Mouse (Mus musculus) embryo, embryonic 11.5 days (tissue): ENCODE measurements around the gene Lat.

Experiments used
- DNase-seq: peaks from one replicate; pipeline ENCODE4 v3.0.0-alpha.2; 2012; ENCODE audit warnings: low read depth, low spot score

The Lat gene

DNA sequence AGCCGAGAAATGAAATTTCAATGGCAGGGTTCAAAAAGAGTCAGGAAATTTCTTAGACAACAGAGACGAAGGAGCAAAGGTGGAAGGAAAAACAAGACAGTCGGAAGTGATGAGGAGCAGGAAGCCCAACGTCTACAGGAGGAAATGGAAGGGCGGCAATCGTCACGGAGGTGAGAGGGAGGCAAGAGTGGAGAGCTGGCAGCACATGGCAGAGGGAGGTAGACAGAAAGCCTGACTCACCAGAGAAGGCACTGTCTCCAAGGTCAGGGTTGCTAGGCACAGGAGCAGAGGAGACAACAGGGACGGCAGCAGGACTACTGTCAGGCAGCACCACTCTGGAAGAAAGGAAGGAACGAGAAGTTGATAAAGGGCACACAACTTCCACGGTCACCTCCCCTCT is 1.7 kb downstream of the Lat start:
- DNase-seq, result no peak

DNA sequence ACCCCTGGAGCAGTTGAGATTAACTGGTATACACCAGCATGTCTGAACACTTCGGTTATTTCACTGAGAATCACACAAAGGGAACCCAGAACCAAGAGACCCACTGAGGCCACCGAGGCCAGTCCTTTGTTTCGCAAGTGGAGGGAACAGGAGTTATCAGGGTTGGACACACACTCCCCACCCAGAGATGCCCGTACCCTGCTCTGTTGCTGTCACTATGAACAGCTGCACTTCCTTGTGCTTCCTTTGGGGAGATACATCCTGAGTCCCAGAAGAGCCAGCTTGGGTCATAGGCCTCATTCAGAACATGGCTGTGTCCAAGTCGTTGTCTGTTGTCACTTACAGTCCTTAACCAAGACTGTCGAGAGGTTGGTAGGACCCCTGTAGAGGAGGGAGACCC is 6.3 kb downstream of the Lat start:
- DNase-seq, result no peak

DNA sequence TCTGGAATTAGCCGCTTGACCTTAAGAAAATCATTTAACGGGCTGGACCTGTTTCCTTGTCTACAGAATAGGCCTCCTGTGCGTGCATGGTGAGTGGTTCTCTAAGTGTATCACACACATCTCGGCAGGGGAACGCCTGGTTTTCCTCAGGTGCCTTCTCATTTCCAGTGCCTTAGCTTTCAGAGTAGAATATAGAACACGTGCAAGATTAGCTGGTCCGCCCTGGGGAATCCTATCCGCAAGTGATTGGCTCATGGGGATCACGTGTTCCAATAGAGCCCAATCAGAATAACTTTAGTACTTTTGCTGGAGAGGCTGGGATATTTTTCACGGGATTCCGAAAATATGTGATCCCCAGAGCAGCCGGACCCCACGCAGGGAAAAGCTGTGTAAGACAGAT is 10.3 kb downstream of the Lat start:
- DNase-seq, result no peak

DNA sequence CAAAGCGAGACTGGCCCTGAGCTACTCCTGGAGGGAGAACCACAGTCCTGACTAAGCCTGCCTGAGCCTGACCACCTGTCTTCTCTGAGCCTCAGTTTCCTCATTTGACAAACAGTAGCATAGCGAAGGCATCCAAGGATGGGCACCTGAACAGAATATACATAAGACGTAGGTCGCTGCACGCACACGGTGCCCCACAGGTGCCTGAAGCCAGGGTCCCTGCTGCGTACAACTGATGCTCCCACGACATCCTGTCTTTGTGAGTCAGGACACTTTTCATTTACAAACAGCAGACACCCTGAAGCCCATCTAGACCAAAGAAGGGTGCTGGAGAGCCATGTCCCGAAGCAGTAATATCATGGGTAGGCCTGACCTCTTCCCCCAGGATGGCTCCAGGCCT is 11.0 kb downstream of the Lat start:
- no peak for DNase-seq

DNA sequence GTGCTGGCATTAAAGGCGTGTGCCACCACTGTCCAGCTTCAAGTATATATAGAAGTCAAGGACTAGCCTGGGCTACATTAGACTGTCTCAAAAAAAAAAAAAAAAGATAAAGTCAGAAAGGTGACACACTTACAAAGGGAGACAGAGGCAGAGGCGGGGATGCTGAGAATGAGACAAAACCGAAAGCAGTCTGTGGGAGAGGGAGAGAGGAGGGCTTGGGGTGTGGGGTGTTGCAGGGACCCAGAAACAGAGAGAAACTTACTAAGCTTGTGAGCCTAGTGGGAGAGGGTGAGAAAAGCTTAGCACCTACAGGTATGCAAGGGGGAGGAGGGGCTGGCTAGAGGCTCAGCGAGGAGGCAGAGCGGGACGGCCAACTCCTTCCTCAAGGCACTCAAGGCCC is 11.5 kb downstream of the Lat start:
- DNase-seq, result no peak

DNA sequence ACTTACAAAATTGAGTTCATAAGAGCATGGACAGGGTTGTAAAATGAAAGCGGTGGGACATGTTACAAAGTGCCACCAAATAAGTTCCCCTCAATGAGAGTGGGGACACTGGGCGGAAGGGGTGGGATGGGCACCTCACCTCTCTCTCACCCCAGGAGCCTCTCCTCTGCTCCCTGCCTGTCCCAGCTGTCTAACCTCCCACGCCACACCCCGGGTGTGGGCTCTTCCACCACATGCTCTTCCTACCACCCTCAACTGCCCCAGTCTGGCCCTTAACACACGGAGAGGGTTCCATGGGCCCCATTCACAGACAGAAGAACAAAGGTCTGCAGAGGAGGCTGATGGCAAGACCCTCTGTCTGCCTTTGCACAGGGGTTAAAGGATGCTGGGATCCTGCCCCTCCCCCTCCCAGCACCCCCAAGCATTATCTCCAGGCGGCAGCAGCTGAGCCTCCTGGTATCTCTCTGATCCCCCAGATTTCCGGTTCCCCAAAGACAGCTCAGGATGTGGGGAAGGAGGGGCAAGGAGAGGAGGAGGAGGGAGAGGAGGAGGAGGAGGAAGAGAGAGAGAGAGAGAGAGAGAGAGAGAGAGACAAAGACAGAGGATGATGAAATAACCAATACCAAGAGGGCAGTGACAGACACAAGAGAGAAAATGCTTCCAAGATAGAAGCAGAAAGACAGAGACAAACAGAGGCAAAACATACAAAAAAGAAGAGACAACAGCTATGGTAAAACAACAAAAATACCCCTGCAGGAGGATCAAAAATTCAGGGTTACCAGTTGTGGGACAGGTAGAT is 12.4 kb downstream of the Lat start:
- no peak for DNase-seq

DNA sequence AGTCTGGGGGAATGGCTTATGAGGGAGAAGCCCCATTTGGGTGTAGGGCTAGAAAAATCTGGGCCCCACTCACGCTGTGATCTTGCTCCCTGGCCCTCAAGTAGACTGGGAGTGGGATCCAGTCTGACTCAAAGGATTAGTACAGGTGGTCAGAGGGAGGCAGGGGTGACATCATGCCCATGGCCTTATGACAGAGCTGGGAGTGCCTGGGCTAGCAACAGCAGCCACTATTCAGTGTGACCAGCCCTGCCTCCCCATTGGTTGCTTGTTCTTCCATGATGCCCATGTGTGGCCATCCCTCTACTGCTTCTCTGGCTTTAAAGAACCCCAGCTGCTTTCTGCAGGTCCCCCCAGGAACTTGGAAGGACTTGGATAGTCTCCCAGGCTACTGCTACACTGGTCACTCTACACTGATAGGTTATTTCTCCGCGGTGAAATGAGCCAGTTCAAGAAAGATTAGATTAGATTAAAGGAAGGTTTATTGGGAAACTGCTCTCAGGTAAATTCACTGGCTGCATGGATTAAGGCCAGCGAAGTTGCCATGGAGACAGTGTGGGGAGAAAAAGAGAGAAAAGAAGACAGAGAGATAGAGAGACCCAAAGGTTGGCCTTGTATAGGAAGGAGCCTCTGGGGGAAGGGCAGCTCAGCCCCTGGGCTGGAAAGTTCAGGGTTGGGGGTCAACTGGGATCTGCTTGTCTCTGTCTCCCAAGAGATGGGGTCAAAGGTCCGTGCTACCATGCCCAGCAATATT is 13.3 kb downstream of the Lat start:
- DNase-seq, result no peak

DNA sequence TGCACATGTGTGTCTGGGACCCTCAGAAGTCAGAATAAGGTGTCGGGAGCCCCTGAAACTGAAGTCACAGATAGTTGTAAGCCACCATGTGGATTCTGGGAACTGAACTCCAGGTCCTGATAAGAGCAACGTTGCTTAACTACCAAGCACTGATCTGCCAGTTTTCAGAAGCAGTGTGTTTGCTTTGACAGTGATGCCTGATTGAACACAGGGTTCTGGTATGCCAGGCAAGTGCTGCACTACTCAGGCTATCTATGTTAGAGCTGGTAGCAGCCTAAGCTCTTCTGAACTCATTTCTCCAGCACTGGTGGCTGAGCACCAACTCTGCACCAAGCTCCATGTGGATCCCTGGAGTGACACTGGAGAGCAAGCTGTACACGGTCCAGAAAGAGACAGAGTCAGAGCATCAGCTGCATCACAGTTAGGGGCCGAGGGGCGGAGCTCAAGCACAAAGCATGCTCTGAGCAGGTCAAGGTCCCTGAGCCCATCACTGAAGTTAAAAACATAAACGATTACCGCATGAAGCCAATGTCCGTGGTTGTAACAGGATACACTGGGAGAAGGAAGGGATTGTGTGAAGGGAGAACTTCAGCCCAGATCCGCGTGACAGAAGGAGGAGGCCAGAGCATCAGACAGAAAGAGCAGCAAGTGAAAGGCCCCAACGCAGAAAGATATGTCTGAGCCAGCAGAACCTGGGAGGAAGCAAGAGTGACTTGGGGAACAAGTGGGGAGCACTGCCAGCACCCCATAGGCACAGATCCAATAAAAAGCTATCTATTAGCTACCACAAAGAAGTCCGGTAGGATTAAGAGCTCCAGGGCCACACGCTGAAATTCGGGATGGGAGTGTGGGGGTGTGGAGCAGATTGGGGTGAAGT is 14.4 kb downstream of the Lat start:
- DNase-seq, result no peak

DNA sequence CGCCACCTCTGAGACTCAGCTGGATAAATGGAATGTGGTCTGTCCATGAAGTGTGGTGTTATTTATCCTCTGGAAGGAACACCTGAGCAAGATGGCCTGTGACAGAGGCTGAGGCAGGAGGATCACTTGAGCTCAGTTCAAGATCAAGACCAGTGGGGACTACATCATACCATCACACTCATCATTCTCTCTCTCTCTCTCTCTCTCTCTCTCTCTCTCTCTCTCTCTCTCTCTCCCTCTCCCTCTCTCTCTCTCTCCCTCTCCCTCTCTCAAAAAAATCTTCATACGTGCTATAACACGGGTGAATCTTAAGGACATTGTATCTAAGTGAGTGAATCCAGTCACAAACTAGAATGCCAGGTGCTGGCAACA is 15.4 kb downstream of the Lat start:
- DNase-seq, result no peak

DNA sequence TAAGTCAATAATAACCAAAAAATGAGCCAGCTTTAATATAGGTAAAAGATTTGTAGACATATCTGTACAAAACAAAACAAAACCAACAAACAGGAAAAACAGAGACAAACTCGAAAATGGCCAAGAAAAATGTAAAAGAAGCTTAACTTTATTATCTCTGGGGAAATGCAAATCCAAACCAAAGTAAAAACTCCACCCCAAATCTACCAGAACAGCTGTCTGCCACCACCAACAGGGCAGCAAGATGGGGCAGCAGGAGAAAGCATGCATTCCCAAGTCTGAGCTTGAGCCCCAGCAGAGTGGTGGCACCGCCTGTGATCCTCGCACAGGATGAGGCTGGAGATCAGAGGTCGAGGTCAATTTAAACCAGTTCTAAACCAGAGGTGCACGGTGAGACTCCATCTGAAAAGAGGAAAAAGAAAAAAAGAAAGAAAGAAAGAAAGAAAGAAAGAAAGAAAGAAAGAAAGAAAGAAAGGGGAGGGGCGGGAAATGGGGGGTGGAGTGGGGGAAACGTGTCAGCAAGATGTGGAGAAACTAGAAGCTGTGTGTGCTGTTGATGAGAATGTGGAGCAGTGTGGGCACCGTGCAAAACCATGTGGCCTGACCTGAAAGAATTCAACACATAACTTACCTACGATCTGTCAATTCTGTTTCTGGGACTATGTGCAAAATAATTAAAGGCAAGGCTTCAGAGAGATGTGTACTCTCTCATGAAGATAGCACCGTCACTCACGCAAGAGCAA is 15.9 kb downstream of the Lat start:
- DNase-seq, result no peak

DNA sequence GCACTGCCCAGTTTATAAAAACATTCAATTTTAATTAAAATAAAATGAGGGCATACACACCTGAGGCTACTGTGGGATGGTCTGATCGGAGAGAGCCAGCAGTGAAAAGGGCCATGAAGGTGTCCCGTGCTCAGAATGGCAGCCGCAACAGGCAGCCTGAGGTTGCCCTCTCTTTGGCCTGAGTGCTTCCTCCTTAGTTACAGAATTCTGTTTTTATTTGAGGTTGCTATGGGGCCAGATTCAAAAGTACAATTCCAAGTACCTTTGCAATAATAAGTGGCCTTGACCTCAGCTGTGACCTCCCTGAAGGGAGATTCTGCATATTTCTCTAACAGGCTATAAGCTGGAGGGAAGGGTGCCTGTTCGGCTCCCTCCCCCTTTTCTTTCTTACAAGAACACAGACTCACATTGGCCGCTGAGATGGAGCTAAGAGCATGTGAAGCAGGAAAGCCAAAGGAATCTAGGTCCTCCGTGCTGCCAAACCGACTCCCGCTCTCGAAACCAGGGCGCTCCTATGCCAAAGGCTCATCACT is 17.9 kb downstream of the Lat start:
- DNase-seq, result no peak

DNA sequence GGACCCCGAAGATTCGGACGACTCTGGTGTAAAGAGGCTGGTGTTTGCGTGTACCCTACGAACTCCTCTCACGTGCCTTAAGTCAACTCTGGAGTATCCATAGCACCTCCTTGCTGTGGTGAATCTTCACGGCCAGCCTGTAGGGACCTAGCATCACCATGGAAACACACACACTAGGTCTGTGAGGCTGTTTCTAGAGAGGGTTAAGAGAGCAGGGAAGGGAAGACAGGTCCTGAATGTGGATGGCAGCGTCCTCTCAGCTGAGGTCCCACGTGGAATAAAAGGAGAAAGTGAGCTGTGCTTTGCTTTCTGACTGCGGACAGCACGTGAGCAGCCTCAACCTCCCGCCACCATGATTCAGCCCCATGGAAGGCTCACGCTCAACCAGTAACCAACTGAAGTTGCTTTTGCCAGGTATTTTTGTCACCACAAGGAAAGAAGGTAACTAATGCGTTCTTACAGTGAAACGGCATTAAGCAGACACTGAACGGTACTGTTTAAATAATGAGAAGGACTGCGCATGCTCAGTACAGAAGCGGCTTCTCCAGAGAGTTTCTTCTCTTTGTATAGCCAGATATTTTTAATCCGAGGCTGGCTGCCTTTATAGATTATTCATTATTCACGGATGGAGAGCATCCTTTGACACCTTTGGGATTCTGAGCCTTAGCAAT is 18.5 kb downstream of the Lat start:
- no peak for DNase-seq

DNA sequence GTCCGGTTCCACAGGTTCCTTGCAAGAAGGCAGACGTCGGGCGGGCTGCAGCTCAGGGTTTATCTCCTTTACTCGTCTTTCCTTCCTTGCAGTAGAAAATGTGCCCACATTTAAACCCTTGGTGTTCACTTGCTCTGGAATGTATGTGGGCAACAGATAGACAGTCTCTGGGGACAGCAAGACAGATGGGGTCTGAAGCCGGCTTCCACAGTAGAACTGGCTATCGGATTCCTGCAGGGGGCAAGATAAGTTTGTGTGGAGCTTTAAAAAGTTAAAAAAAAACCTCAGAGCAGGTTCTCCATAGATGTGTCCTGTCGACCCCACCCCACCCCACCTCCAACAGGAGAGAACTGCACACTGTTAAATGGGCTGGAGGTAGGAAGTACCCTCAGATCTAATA is 21.1 kb downstream of the Lat start:
- DNase-seq, result no peak

DNA sequence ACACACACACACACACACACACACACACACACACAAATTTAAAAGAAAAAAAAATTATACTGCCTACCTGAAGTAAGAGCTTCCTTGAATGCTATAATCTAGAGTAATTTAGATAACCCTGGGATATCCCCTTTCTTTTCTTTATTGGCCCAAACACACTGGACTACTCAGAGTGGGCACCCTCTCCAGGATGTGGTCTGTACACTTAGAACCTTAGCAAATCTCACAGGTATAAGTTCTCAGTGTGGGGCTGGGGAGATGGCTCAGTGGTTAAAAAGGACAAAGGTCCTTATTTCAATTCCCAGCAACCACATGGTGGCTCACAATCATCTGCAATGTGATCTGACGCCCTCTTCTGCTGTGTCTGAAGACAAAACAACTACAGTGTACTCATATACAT is 22.3 kb downstream of the Lat start:
- no peak for DNase-seq

DNA sequence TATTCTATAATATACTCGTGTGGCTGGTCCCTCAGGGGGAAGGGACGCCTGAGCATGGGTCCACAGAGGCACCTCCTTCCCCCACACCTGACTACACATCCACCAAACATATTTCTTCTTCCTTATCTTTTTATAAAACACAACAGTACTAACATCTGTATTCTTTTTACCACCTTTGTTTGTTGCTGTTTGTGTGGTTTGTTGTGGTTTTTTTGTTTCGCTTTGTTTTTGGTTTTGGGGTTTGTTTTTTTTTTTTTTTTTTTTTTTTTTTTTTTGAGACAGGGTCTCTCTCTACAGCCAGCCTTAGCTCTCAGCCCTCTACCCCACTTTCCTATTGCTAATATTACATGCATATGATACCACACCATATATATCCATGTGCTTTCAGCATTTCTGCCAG is 23.4 kb downstream of the Lat start:
- no peak for DNase-seq

DNA sequence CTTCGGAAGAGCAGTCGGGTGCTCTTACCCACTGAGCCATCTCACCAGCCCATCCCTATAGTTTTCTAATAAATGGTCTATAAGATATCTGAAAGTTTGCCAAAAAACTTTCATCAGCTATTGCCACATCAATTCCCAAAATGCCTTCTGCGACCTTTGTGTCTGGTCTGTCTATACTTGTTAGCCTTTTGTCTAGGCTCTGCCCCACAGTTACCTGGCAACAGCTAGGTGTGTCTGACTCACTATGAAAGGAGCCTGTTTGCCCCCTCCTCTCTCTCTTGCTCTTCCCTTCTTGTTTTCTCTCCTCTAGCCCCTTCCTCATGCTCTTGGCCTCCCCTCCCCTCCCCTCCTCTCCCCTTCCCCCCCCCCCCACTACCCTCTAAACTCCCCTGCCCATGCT is 23.8 kb downstream of the Lat start:
- DNase-seq, result no peak

DNA sequence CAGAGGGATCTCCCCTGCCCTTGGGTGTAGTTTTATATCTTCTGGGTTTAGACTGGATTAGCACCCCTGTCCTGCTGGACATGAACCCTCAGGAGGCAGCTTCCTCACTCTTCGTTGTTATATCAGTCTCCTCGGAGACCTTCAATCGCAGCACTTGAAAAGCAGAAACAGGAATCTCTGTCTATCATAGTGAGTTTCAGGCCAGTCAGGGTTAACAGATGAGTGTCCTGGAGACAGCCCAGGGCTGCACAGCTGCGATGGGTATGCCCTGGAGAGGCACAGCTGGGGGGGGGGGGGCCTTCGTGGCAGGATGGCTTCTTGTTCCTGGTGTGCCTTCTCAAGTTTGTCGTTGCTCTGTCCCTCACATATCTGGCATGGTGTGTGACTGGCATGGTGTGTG is 28.5 kb downstream of the Lat start:
- DNase-seq, result no peak

DNA sequence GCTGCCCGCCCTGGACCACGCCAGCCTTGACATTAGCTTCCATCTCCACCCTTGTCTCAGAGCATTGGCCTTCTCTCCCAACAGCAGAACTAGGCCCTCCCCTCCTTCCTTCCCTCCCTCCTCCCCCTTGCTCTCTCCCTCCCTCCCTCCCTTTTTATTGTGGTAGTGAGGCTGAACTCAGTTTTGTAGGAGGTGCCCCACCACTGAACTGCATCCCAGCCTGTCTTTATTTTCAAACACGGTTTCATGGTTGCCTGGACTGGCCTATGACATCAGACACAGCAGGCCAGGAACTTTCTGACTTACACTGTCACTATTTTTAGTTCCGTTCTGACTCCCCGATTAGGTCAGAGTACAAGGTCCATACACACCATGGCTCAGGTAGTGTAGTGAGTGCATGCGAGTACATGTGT is 29.2 kb downstream of the Lat start:
- no peak for DNase-seq

DNA sequence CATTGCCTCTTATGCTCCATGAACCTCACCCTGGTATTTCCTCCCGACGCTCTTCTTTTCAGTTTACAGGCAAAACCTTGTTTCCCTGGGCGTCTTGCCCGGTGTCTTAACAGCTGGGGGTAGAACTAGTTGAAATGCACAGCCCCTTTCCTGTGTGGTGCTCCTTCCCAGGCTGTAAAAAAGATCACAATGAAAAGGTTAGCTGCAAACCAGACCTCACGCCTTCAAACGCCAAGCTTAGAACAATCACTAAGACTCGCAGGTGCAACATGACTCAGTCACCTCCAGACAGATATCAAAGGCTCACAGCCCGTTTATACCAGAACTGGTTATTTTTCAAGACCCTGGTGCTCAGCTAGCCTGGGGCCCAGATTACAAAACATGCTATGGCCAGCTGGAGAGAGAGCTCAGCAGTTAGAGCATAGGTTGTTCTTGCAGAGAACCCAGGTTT is 29.8 kb downstream of the Lat start:
- no peak for DNase-seq

DNA sequence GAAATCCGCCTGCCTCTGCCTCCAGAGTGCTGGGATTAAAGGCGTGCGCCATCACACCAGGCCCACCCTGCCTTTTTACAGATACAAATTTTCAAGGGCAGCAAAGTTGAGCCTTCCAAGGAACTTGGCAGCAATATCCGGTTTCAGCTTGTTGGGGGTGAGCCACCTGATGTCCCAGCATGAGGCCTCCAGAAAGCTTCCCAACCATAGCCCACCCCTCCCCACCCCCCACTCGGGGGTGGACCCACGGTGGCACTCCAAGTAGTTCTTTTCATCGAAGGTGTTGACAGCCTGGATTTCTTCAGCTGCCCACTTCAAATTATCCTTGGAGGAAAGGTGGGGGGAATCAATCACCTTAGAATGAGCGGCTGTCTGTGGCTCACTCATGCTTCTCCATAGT is 30.5 kb downstream of the Lat start:
- no peak for DNase-seq

DNA sequence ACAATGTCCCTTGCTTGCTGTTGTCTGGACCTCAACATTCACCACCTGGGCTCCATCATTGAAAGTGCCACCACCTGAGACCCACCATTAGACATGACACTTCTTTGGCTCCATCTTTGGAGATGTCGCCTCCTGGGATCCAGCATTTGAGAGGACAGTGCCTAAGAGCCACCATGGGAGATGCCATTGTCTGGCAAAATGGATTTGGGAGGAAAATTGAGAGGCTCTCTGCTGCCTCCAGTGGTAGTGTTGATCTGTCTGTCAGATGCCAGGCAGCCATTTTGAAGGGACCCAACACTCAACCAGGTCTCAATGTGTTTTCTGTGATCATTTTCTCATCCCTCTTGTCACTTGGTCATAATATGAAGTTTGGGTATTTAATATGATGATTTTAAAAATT is 33.8 kb downstream of the Lat start:
- DNase-seq, result no peak
